Mouse (Mus musculus) liver, embryonic 14.5 days (tissue): ENCODE results near the gene Megf8. TPM values are rescaled to one million over a fixed set of nuclear protein-coding genes. Genes with fewer than 3 reads are reported as not detected.
A peak's percentile ranks its signal among the peaks of the same experiment; 100 is the strongest.
"Not testable (repeated sequence)": the region's sequence is repeated elsewhere in the genome, so short reads cannot be mapped to it uniquely, and the experiment has no call there.

Source experiments
- ATAC-seq: fragments of 200-750 bp; cut with Nextera tagmentation; 2 replicates; pipeline ENCODE4 v1.8.0; 2017; ENCODE audit warnings: moderate number of reproducible peaks, mild to moderate bottlenecking, moderate library complexity; ENCODE audit not compliant: insufficient read depth
- DNase-seq, 3 experiments: peaks; one replicate each; pipeline ENCODE4 v3.0.0-alpha.2; 2012 to 2013; ENCODE audit warnings: low read depth in 3 of 3, low spot score in 3 of 3
- H3K27ac ChIP-seq: fragments of 300-500 bp; sonication (generic); 2 replicates; pipeline ENCODE4 v1.5.1; 2014; ENCODE audit warnings: moderate library complexity, mild to moderate bottlenecking, control low read depth, inconsistent platforms
- H3K27me3 ChIP-seq: fragments of 300-500 bp; sonication (generic); 2 replicates; pipeline ENCODE4 v1.6.1; 2014; ENCODE audit warnings: mild to moderate bottlenecking, low read length, moderate library complexity; ENCODE audit not compliant: control insufficient read depth, insufficient read depth
- H3K36me3 ChIP-seq: fragments of 300-500 bp; sonication (generic); replicated peaks from 2 replicates; pipeline ENCODE4 v1.6.1; 2014; ENCODE audit warnings: low read depth; ENCODE audit not compliant: control insufficient read depth, insufficient read depth
- H3K4me1 ChIP-seq, 2 experiments: fragments of 200-500 bp in 1 of 2; fragments of 300-500 bp in 1 of 2; sonication (generic) in 1 of 2; replicated peaks; 2 replicates each; pipeline ENCODE4 v1.6.1; 2012 to 2014; ENCODE audit warnings: antibody characterized with exemption in 1 of 2, inconsistent platforms in 1 of 2, low read length in 1 of 2; ENCODE audit not compliant: control insufficient read depth in 2 of 2, insufficient read depth in 2 of 2
- H3K4me2 ChIP-seq: fragments of 300-500 bp; sonication (generic); 2 replicates; pipeline ENCODE4 v1.6.1; 2014; ENCODE audit warnings: low read depth, mild to moderate bottlenecking, control low read depth, moderate library complexity
- H3K4me3 ChIP-seq, 2 experiments: fragments of 200-500 bp in 1 of 2; fragments of 300-500 bp in 1 of 2; sonication (generic) in 1 of 2; 2 replicates each; pipeline ENCODE4 v1.5.1; 2012 to 2014; ENCODE audit warnings: low read depth in 2 of 2, low read length in 2 of 2, mild to moderate bottlenecking in 2 of 2, control low read depth in 1 of 2, inconsistent platforms in 1 of 2, moderate library complexity in 1 of 2; ENCODE audit not compliant: insufficient read depth in 1 of 2
- H3K9ac ChIP-seq: fragments of 300-500 bp; sonication (generic); replicated peaks from 2 replicates; pipeline ENCODE4 v1.6.1; 2014; ENCODE audit warnings: mild to moderate bottlenecking, control low read depth, moderate library complexity
- H3K9me3 ChIP-seq: fragments of 300-500 bp; sonication (generic); 2 replicates; pipeline ENCODE4 v1.6.1; 2016; ENCODE audit warnings: low read length, mixed read lengths; ENCODE audit not compliant: control insufficient read depth
- CTCF ChIP-seq: IDR thresholded peaks from 2 replicates; pipeline ENCODE4 v1.5.1; 2016; ENCODE audit warnings: antibody characterized with exemption, low read depth, control low read depth
- EP300 ChIP-seq: IDR thresholded peaks from 2 replicates; pipeline ENCODE4 v1.6.1; 2016; ENCODE audit warnings: antibody characterized with exemption, low read depth
- WGBS: fragments of 180-500 bp; shearing (Covaris S2); extraction: QIAGEN DNeasy Blood & Tissue Kit; methylation state at CpG from one replicate; pipeline ENCODE4 v1.1.7; 2014; ENCODE audit not compliant: insufficient replicate concordance; 5-methylcytosine and 5-hydroxymethylcytosine counted together
- polyA plus RNA-seq, 2 experiments: library from polyadenylated mRNA; depleted of rRNA in 1 of 2; stranded (reverse) in 1 of 2; unstranded in 1 of 2; fragments of >200 nt; fragmentation: Nextera tagmentation in 1 of 2; extraction: Ambion mirVana in 1 of 2; gene quantifications; 2 replicates each; pipeline versions ENCODE4 v1.2.1 to v1.2.3; 2012 to 2014

The Megf8 gene
- polyA plus RNA-seq, 2 experiments = 0.53 to 1.3 TPM

GRCm38 (mm10) chr7:25323219-25323618 lies 6.3 kb downstream of the Megf8 start:
- no peak overlapping the region for H3K4me2 ChIP-seq
- H3K4me1 ChIP-seq = no peaks in the 10 kb centered on the region
- TF ChIP-seq EP300 (no peak), CTCF (no peak)
- no peak overlapping the region for H3K27ac ChIP-seq
- DNase-seq (no peak), ATAC-seq (no peak)
- WGBS = 74% methylated on average over 2 of the region's 2 CpGs
- H3K9me3 ChIP-seq = no peaks in the 10 kb centered on the region
- H3K4me3 ChIP-seq = no peak overlapping the region
- H3K27me3 ChIP-seq = no peaks in the 10 kb centered on the region
- H3K36me3 ChIP-seq = no peaks in the 10 kb centered on the region
- H3K9ac ChIP-seq = no peak overlapping the region

GRCm38 (mm10) chr7:25325431-25325830 lies 8.5 kb downstream of the Megf8 start:
- not testable (repeated sequence) for H3K27me3 ChIP-seq, H3K4me2 ChIP-seq, H3K27ac ChIP-seq, H3K9ac ChIP-seq, ATAC-seq, H3K9me3 ChIP-seq, DNase-seq, H3K4me3 ChIP-seq, H3K4me1 ChIP-seq, H3K36me3 ChIP-seq
- 45% methylated on average over 6 of the region's 6 CpGs for WGBS

- Histone ChIP-seq H3K27ac (no peak overlapping the region), H3K4me3 (no peak overlapping the region), H3K4me2 (no peak overlapping the region), H3K9ac (no peak overlapping the region), H3K27me3 (no peaks in the 10 kb centered on the region), H3K36me3 (no peaks in the 10 kb centered on the region), H3K4me1 (no peaks in the 10 kb centered on the region), H3K9me3 (no peaks in the 10 kb centered on the region)
- DNase-seq = no peak
- TF ChIP-seq EP300 (no peak), CTCF (no peak)
- no peak for ATAC-seq
- WGBS = 57% methylated on average over 8 of the region's 8 CpGs
Observed at GRCm38 (mm10) chr7:25326233-25326632, 9.3 kb downstream of the Megf8 start.

GRCm38 (mm10) chr7:25333596-25334307 lies 16.8 kb downstream of the Megf8 start:
- Histone ChIP-seq H3K36me3 (no peaks in the 10 kb centered on the region), H3K27me3 (no peaks in the 10 kb centered on the region), H3K4me1 (no peaks in the 10 kb centered on the region), H3K4me2 (no peak overlapping the region), H3K9ac (no peak overlapping the region), H3K9me3 (no peaks in the 10 kb centered on the region), H3K27ac (no peak overlapping the region), H3K4me3 (no peak overlapping the region)
- ATAC-seq (peak; percentile 50), DNase-seq (peak; percentile 47 to 57 (median 55))
- TF ChIP-seq EP300 = no peak
- TF ChIP-seq CTCF = peak; percentile 95
- 42% methylated on average over 16 of the region's 16 CpGs for WGBS

GRCm38 (mm10) chr7:25334472-25334871 lies 17.5 kb downstream of the Megf8 start:
- DNase-seq (no peak), ATAC-seq (no peak)
- no peak overlapping the region for H3K9ac ChIP-seq
- no peak overlapping the region for H3K4me2 ChIP-seq
- no peak overlapping the region for H3K4me3 ChIP-seq
- 69% methylated on average over 12 of the region's 12 CpGs for WGBS
- H3K36me3 ChIP-seq = no peaks in the 10 kb centered on the region
- H3K9me3 ChIP-seq = no peaks in the 10 kb centered on the region
- no peaks in the 10 kb centered on the region for H3K4me1 ChIP-seq
- no peaks in the 10 kb centered on the region for H3K27me3 ChIP-seq
- TF ChIP-seq EP300 (no peak), CTCF (0 out of 2 replicates have a peak, but pooled peaks have one; percentile 0)
- H3K27ac ChIP-seq = no peak overlapping the region
